In genomic region chr3:87947056-87947810, GRCm38 (mm10) we compare ENCODE assay signal across 7 mouse cellular contexts. TPM values are rescaled to one million over a fixed set of nuclear protein-coding genes. Genes with fewer than 3 reads are reported as not detected.
DNase-seq lines count a peak whose midpoint lies in the region; ATAC-seq and TF ChIP-seq lines count a peak whose summit lies in the region.

No protein-coding gene starts in this region.

- H3K4me1 ChIP-seq in lung, embryonic 15.5 days = peaks cover 60% of the 10 kb centered on the region
- peaks cover 50% of the 10 kb centered on the region for H3K4me1 ChIP-seq in forebrain, embryonic 11.5 days (replicated peaks; ENCODE audit: control insufficient read depth, insufficient read depth, low read length)
- H3K4me1 ChIP-seq in limb, embryonic 14.5 days (ENCODE audit: control insufficient read depth, insufficient read depth, low read length) = peaks cover 71% of the 10 kb centered on the region
- H3K4me1 ChIP-seq in stomach, embryonic 15.5 days = peaks cover 44% of the 10 kb centered on the region

- no peaks in the 10 kb centered on the region for H3K9me3 ChIP-seq in lung, embryonic 15.5 days
- H3K9me3 ChIP-seq in forebrain, embryonic 11.5 days (ENCODE audit: control insufficient read depth, low read length) = no peaks in the 10 kb centered on the region
- no peaks in the 10 kb centered on the region for H3K9me3 ChIP-seq in limb, embryonic 14.5 days (ENCODE audit: control insufficient read depth, low read length)
- no peaks in the 10 kb centered on the region for H3K9me3 ChIP-seq in stomach, embryonic 15.5 days

- TF ChIP-seq POLR2A in limb, embryonic 14.5 days (IDR thresholded peaks at IDR 0.05; ENCODE audit: borderline replicate concordance, extremely low read depth, insufficient read depth, insufficient read length) = no peak

- WGBS in lung, embryonic 15.5 days = 5% methylated on average over 26 of the region's 26 CpGs
- WGBS in forebrain, embryonic 11.5 days = 1% methylated on average over 26 of the region's 26 CpGs
- WGBS in limb, embryonic 14.5 days = 2% methylated on average over 26 of the region's 26 CpGs
- WGBS in stomach, embryonic 15.5 days = 7% methylated on average over 26 of the region's 26 CpGs

- ATAC-seq in lung, embryonic 15.5 days (ENCODE audit: borderline replicate concordance, extremely low read depth, low FRiP score, low TSS enrichment) = no peak
- peak; percentile 4; the same call in 1 of the 2 replicates for ATAC-seq in forebrain, embryonic 11.5 days (replicated peaks; ENCODE audit: low FRiP score)
- ATAC-seq in limb, embryonic 14.5 days (ENCODE audit: low FRiP score, low read depth) = no peak
- no peak for ATAC-seq in stomach, embryonic 15.5 days (ENCODE audit: insufficient read depth, low FRiP score, low read depth)
- ATAC-seq in cerebellum, adult (ENCODE audit: insufficient number of reproducible peaks, low FRiP score, low TSS enrichment) = no peak

- peak overlapping the region; percentile 29 for H3K4me3 ChIP-seq in lung, embryonic 15.5 days
- H3K4me3 ChIP-seq in forebrain, embryonic 11.5 days (ENCODE audit: low read depth, low read length) = peak overlapping the region; percentile 50
- peak overlapping the region; percentile 57 for H3K4me3 ChIP-seq in limb, embryonic 14.5 days (replicated peaks; ENCODE audit: low read length)
- H3K4me3 ChIP-seq in stomach, embryonic 15.5 days (replicated peaks) = peak overlapping the region; percentile 29

- DNase-seq in lung, postnatal 10 days = no peak
- DNase-seq in forebrain, embryonic 11.5 days (ENCODE audit: low spot score) = peak; percentile 68
- DNase-seq in limb, embryonic 14.5 days (ENCODE audit: low spot score) = peak; percentile 21
- DNase-seq in cerebellum, adult 9-10 months = no peak

- H3K36me3 ChIP-seq in lung, embryonic 15.5 days = peaks cover 4% of the 10 kb centered on the region
- no peaks in the 10 kb centered on the region; the same call in 1 of the 2 replicates for H3K36me3 ChIP-seq in forebrain, embryonic 11.5 days (ENCODE audit: control insufficient read depth, insufficient read depth, low read length)
- peaks cover 10% of the 10 kb centered on the region; the same call in 1 of the 2 replicates for H3K36me3 ChIP-seq in limb, embryonic 14.5 days (ENCODE audit: control insufficient read depth, insufficient read depth, low read length)
- peaks cover 3% of the 10 kb centered on the region; the same call in 1 of the 2 replicates for H3K36me3 ChIP-seq in stomach, embryonic 15.5 days

- H3K4me2 ChIP-seq in lung, embryonic 15.5 days = peak overlapping the region; percentile 70
- peak overlapping the region; percentile 77 for H3K4me2 ChIP-seq in forebrain, embryonic 11.5 days (ENCODE audit: low read depth, low read length, severe bottlenecking)
- peak overlapping the region; percentile 76 for H3K4me2 ChIP-seq in limb, embryonic 14.5 days (replicated peaks; ENCODE audit: low read depth, low read length, severe bottlenecking)
- H3K4me2 ChIP-seq in stomach, embryonic 15.5 days = peak overlapping the region; percentile 63

- H3K27me3 ChIP-seq in lung, embryonic 15.5 days = peaks cover 25% of the 10 kb centered on the region; the same call in 1 of the 2 replicates
- no peaks in the 10 kb centered on the region for H3K27me3 ChIP-seq in forebrain, embryonic 11.5 days (ENCODE audit: control insufficient read depth, insufficient read depth, low read length)
- no peaks in the 10 kb centered on the region for H3K27me3 ChIP-seq in limb, embryonic 14.5 days (ENCODE audit: control insufficient read depth, insufficient read depth, low read length)
- peaks cover 23% of the 10 kb centered on the region for H3K27me3 ChIP-seq in stomach, embryonic 15.5 days (replicated peaks)

- no peak overlapping the region for H3K27ac ChIP-seq in lung, embryonic 15.5 days
- peak overlapping the region; percentile 84 for H3K27ac ChIP-seq in forebrain, embryonic 11.5 days (ENCODE audit: low read depth, low read length)
- H3K27ac ChIP-seq in limb, embryonic 14.5 days (replicated peaks; ENCODE audit: low read depth, low read length) = peak overlapping the region; percentile 88
- H3K27ac ChIP-seq in stomach, embryonic 15.5 days = no peak overlapping the region

- H3K9ac ChIP-seq in lung, embryonic 15.5 days = peak overlapping the region; percentile 31
- peak overlapping the region; percentile 75 for H3K9ac ChIP-seq in forebrain, embryonic 11.5 days (ENCODE audit: low read length)
- H3K9ac ChIP-seq in limb, embryonic 14.5 days (ENCODE audit: low read depth, low read length, severe bottlenecking) = peak overlapping the region; percentile 67
- no peak overlapping the region for H3K9ac ChIP-seq in stomach, embryonic 15.5 days

RNA-seq across cellular contexts. Expression of gene Crabp2, which starts 1.2 kb away (rescaled TPM):
- 8.1 and 10.4 TPM in 2 replicates for polyA plus RNA-seq in lung, embryonic 15.5 days (2015; fragmentation: Nextera tagmentation; extraction: Ambion mirVana)
- polyA plus RNA-seq in forebrain, embryonic 11.5 days (2014; fragmentation: Nextera tagmentation; extraction: Ambion mirVana) = 409 and 417 TPM in 2 replicates
- polyA plus RNA-seq in limb, embryonic 14.5 days (2012; rRNA removed) = 176 and 192 TPM in 2 replicates
- polyA plus RNA-seq in limb, embryonic 14.5 days (2014; fragmentation: Nextera tagmentation; extraction: Ambion mirVana) = 267 and 331 TPM in 2 replicates
- polyA plus RNA-seq in stomach, embryonic 15.5 days (2015; fragmentation: Nextera tagmentation; extraction: Ambion mirVana) = 17.2 and 20.0 TPM in 2 replicates

RNA-seq across cellular contexts. Expression of gene Rrnad1, which starts 16.7 kb away (rescaled TPM):
- 18.3 and 18.5 TPM in 2 replicates for polyA plus RNA-seq in lung, embryonic 15.5 days (2015; fragmentation: Nextera tagmentation; extraction: Ambion mirVana)
- polyA plus RNA-seq in forebrain, embryonic 11.5 days (2014; fragmentation: Nextera tagmentation; extraction: Ambion mirVana) = 22.2 and 23.2 TPM in 2 replicates
- polyA plus RNA-seq in limb, embryonic 14.5 days (2012; rRNA removed) = 53.6 and 61.8 TPM in 2 replicates
- polyA plus RNA-seq in limb, embryonic 14.5 days (2014; fragmentation: Nextera tagmentation; extraction: Ambion mirVana) = 15.6 and 18.7 TPM in 2 replicates
- 16.2 and 17.6 TPM in 2 replicates for polyA plus RNA-seq in stomach, embryonic 15.5 days (2015; fragmentation: Nextera tagmentation; extraction: Ambion mirVana)

RNA-seq across cellular contexts. Expression of gene Isg20l2, which starts 17.1 kb away (rescaled TPM):
- 60.1 and 63.0 TPM in 2 replicates for polyA plus RNA-seq in lung, embryonic 15.5 days (2015; fragmentation: Nextera tagmentation; extraction: Ambion mirVana)
- 73.9 and 78.7 TPM in 2 replicates for polyA plus RNA-seq in forebrain, embryonic 11.5 days (2014; fragmentation: Nextera tagmentation; extraction: Ambion mirVana)
- 35.7 and 39.7 TPM in 2 replicates for polyA plus RNA-seq in limb, embryonic 14.5 days (2012; rRNA removed)
- polyA plus RNA-seq in limb, embryonic 14.5 days (2014; fragmentation: Nextera tagmentation; extraction: Ambion mirVana) = 26.7 and 27.0 TPM in 2 replicates
- polyA plus RNA-seq in stomach, embryonic 15.5 days (2015; fragmentation: Nextera tagmentation; extraction: Ambion mirVana) = 45.8 and 48.1 TPM in 2 replicates

RNA-seq across cellular contexts. Expression of gene Nes, which starts 23.6 kb away (rescaled TPM):
- 30.1 and 32.4 TPM in 2 replicates for polyA plus RNA-seq in lung, embryonic 15.5 days (2015; fragmentation: Nextera tagmentation; extraction: Ambion mirVana)
- polyA plus RNA-seq in forebrain, embryonic 11.5 days (2014; fragmentation: Nextera tagmentation; extraction: Ambion mirVana) = 92.0 and 99.9 TPM in 2 replicates
- polyA plus RNA-seq in limb, embryonic 14.5 days (2012; rRNA removed) = 28.4 and 36.0 TPM in 2 replicates
- polyA plus RNA-seq in limb, embryonic 14.5 days (2014; fragmentation: Nextera tagmentation; extraction: Ambion mirVana) = 24.5 and 28.7 TPM in 2 replicates
- 18.6 and 19.1 TPM in 2 replicates for polyA plus RNA-seq in stomach, embryonic 15.5 days (2015; fragmentation: Nextera tagmentation; extraction: Ambion mirVana)

RNA-seq across cellular contexts. Expression of gene Mrpl24, which starts 27.9 kb away (rescaled TPM):
- 70.5 and 70.9 TPM in 2 replicates for polyA plus RNA-seq in lung, embryonic 15.5 days (2015; fragmentation: Nextera tagmentation; extraction: Ambion mirVana)
- polyA plus RNA-seq in forebrain, embryonic 11.5 days (2014; fragmentation: Nextera tagmentation; extraction: Ambion mirVana) = 69.4 and 74.5 TPM in 2 replicates
- polyA plus RNA-seq in limb, embryonic 14.5 days (2012; rRNA removed) = 88.6 and 124 TPM in 2 replicates
- polyA plus RNA-seq in limb, embryonic 14.5 days (2014; fragmentation: Nextera tagmentation; extraction: Ambion mirVana) = 66.2 and 75.7 TPM in 2 replicates
- 76.4 and 78.2 TPM in 2 replicates for polyA plus RNA-seq in stomach, embryonic 15.5 days (2015; fragmentation: Nextera tagmentation; extraction: Ambion mirVana)

Comparison
In these comparisons a context has a peak if more than half of its experiments do, and no peak if none do; other contexts are left out.
1. H3K27ac ChIP-seq: peak in forebrain, embryonic 11.5 days (single experiment) and limb, embryonic 14.5 days (single experiment); none in lung, embryonic 15.5 days (single experiment) and stomach, embryonic 15.5 days (single experiment).
2. DNase-seq: peak in forebrain, embryonic 11.5 days (single experiment) and limb, embryonic 14.5 days (single experiment); none in lung, postnatal 10 days (single experiment) and cerebellum, adult 9-10 months (single experiment).
3. Peak in every context shown above with its lines, with median percentiles within 50 percentile points of each other: H3K4me2 ChIP-seq and H3K4me3 ChIP-seq.